Mouse (Mus musculus) midbrain, embryonic 15.5 days (tissue): ENCODE results near the gene Fndc3a. TPM values are rescaled to one million over a fixed set of nuclear protein-coding genes. Genes with fewer than 3 reads are reported as not detected.

ENCODE experiments used
- ATAC-seq: fragments of 200-750 bp; cut with Nextera tagmentation; replicated peaks from 2 replicates; pipeline ENCODE4 v1.8.0; 2017; ENCODE audit warnings: moderate TSS enrichment
- H3K27ac ChIP-seq: fragments of 300-500 bp; sonication (generic); 2 replicates; pipeline ENCODE4 v1.5.1; 2015; ENCODE audit warnings: mild to moderate bottlenecking, inconsistent platforms
- H3K27me3 ChIP-seq: fragments of 300-500 bp; sonication (generic); replicated peaks from 2 replicates; pipeline ENCODE4 v1.6.1; 2015; ENCODE audit warnings: inconsistent platforms
- H3K36me3 ChIP-seq: fragments of 300-500 bp; sonication (generic); replicated peaks from 2 replicates; pipeline ENCODE4 v1.6.1; 2015; ENCODE audit warnings: inconsistent platforms
- H3K4me1 ChIP-seq: fragments of 300-500 bp; sonication (generic); 2 replicates; pipeline ENCODE4 v1.6.1; 2015; ENCODE audit warnings: inconsistent platforms
- H3K4me2 ChIP-seq: fragments of 300-500 bp; sonication (generic); 2 replicates; pipeline ENCODE4 v1.6.1; 2015; ENCODE audit warnings: inconsistent platforms, mild to moderate bottlenecking, moderate library complexity
- H3K4me3 ChIP-seq: fragments of 300-500 bp; sonication (generic); 2 replicates; pipeline ENCODE4 v1.5.1; 2015; ENCODE audit warnings: mild to moderate bottlenecking, inconsistent platforms
- H3K9ac ChIP-seq: fragments of 300-500 bp; sonication (generic); 2 replicates; pipeline ENCODE4 v1.6.1; 2015; ENCODE audit warnings: mild to moderate bottlenecking, inconsistent platforms
- H3K9me3 ChIP-seq: fragments of 300-500 bp; sonication (generic); 2 replicates; pipeline ENCODE4 v1.6.1; 2016; ENCODE audit warnings: inconsistent platforms
- WGBS: fragments of 180-500 bp; shearing (Covaris S2); methylation state at CpG from one replicate; pipeline ENCODE4 v1.1.7; 2015; ENCODE audit warnings: mixed read lengths; 5-methylcytosine and 5-hydroxymethylcytosine counted together
- polyA plus RNA-seq: library from polyadenylated mRNA; unstranded; fragments of >200 nt; fragmentation: Nextera tagmentation; extraction: Ambion mirVana; gene quantifications from 2 replicates; pipeline ENCODE4 v1.2.1, GENCODE M21; 2015

Gene Fndc3a
- polyA plus RNA-seq, 1 experiment from 2014 or later, result 60.7 TPM

GRCm38 (mm10) chr14:72589415-72589814, 120.4 kb downstream of the Fndc3a start:
- no peak for ATAC-seq

DNA sequence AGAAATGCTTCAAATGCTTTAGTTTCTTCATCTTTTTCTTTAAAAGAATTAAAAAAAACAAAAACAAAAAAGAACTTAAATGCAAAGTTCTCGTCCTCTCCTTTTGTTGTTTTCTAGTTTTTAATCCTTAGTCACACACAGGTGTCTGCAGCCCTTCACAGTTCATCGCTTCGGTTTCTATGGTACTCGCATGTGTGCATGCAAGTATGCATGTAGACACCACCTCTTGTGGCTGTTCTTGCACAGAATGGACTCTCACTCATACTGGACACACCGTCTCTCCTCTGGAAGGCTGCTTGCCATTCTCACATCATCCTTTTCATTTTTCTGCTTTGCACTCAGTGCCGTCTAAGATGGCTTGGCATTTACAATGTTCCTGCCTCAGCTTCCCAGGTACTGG, 126.8 kb downstream of the Fndc3a start:
- H3K9me3 ChIP-seq, result no peaks in the 10 kb centered on the region
- no peak overlapping the region for H3K4me2 ChIP-seq
- WGBS, result 25% methylated on average over 6 of the region's 6 CpGs
- no peaks in the 10 kb centered on the region for H3K27me3 ChIP-seq
- H3K27ac ChIP-seq, result no peak overlapping the region
- no peak for ATAC-seq
- peaks cover 3% of the 10 kb centered on the region; the same call in 1 of the 2 replicates for H3K36me3 ChIP-seq
- H3K4me1 ChIP-seq, result no peaks in the 10 kb centered on the region
- no peak overlapping the region for H3K4me3 ChIP-seq
- H3K9ac ChIP-seq, result no peak overlapping the region

More at GRCm38 (mm10) chr14:72589415-72589814, 120.4 kb downstream of the Fndc3a start:
- Histone ChIP-seq H3K9ac (no peak overlapping the region), H3K27me3 (no peaks in the 10 kb centered on the region), H3K4me2 (no peak overlapping the region), H3K27ac (no peak overlapping the region), H3K36me3 (peaks cover 9% of the 10 kb centered on the region), H3K9me3 (no peaks in the 10 kb centered on the region), H3K4me3 (no peak overlapping the region), H3K4me1 (no peaks in the 10 kb centered on the region)
- WGBS, result 98% methylated on average over 4 of the region's 4 CpGs

DNA sequence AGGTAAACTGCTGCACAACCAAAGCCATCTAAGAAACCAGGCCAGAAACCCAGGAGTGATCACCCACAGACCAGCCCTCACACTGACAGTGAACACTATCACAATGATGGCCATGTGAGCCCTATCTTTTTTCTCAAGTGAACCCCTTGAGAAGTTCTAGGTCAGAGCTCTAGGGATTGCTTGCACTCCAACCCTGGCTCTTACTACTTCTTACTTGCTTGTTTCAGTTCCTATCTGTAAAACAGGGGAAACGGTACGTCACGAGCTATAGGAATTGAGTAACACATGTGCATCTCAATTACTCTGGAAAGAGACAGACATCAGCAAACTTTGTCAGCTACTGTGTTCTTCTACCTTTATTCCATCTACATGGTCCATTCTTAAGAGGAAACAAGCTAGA, 128.8 kb downstream of the Fndc3a start:
- H3K4me1 ChIP-seq, result no peaks in the 10 kb centered on the region
- WGBS, result 94% methylated on average over 3 of the region's 3 CpGs
- no peak overlapping the region for H3K27ac ChIP-seq
- no peak overlapping the region for H3K9ac ChIP-seq
- H3K4me2 ChIP-seq, result no peak overlapping the region
- no peak for ATAC-seq
- no peaks in the 10 kb centered on the region for H3K36me3 ChIP-seq
- no peak overlapping the region for H3K4me3 ChIP-seq
- no peaks in the 10 kb centered on the region for H3K27me3 ChIP-seq
- H3K9me3 ChIP-seq, result no peaks in the 10 kb centered on the region

- 93% methylated on average over 3 of the region's 3 CpGs for WGBS
- Histone ChIP-seq H3K27me3 (no peaks in the 10 kb centered on the region), H3K27ac (no peak overlapping the region), H3K9ac (no peak overlapping the region), H3K4me2 (no peak overlapping the region), H3K4me1 (no peaks in the 10 kb centered on the region), H3K9me3 (no peaks in the 10 kb centered on the region), H3K36me3 (peaks cover 3% of the 10 kb centered on the region), H3K4me3 (no peak overlapping the region)
- no peak for ATAC-seq
These were observed 133.5 kb downstream of the Fndc3a start for GRCm38 (mm10) chr14:72576283-72576682.

GRCm38 (mm10) chr14:72563941-72564340, 145.9 kb downstream of the Fndc3a start:
- Histone ChIP-seq H3K9ac (no peak overlapping the region), H3K4me2 (no peak overlapping the region), H3K27ac (no peak overlapping the region), H3K4me1 (no peaks in the 10 kb centered on the region), H3K4me3 (no peak overlapping the region), H3K27me3 (no peaks in the 10 kb centered on the region), H3K36me3 (peaks cover 30% of the 10 kb centered on the region), H3K9me3 (no peaks in the 10 kb centered on the region)
- no peak for ATAC-seq
- 97% methylated on average over 1 of the region's 1 CpGs for WGBS

GRCm38 (mm10) chr14:72558795-72559194, 151.0 kb downstream of the Fndc3a start:
- no peak for ATAC-seq
- H3K27ac ChIP-seq, result no peak overlapping the region
- no peak overlapping the region for H3K4me3 ChIP-seq
- H3K36me3 ChIP-seq, result peaks cover 33% of the 10 kb centered on the region; the same call in 1 of the 2 replicates
- WGBS, result 90% methylated on average over 5 of the region's 5 CpGs
- H3K9me3 ChIP-seq, result no peaks in the 10 kb centered on the region
- H3K4me1 ChIP-seq, result no peaks in the 10 kb centered on the region
- no peaks in the 10 kb centered on the region for H3K27me3 ChIP-seq
- H3K4me2 ChIP-seq, result no peak overlapping the region
- no peak overlapping the region for H3K9ac ChIP-seq

- Histone ChIP-seq H3K9ac (no peak overlapping the region), H3K36me3 (peaks cover 38% of the 10 kb centered on the region), H3K4me3 (no peak overlapping the region), H3K4me2 (no peak overlapping the region), H3K27ac (no peak overlapping the region), H3K9me3 (no peaks in the 10 kb centered on the region), H3K4me1 (no peaks in the 10 kb centered on the region), H3K27me3 (no peaks in the 10 kb centered on the region)
- 94% methylated on average over 1 of the region's 1 CpGs for WGBS
- no peak for ATAC-seq
These were observed 154.0 kb downstream of the Fndc3a start for GRCm38 (mm10) chr14:72555846-72556245.

DNA sequence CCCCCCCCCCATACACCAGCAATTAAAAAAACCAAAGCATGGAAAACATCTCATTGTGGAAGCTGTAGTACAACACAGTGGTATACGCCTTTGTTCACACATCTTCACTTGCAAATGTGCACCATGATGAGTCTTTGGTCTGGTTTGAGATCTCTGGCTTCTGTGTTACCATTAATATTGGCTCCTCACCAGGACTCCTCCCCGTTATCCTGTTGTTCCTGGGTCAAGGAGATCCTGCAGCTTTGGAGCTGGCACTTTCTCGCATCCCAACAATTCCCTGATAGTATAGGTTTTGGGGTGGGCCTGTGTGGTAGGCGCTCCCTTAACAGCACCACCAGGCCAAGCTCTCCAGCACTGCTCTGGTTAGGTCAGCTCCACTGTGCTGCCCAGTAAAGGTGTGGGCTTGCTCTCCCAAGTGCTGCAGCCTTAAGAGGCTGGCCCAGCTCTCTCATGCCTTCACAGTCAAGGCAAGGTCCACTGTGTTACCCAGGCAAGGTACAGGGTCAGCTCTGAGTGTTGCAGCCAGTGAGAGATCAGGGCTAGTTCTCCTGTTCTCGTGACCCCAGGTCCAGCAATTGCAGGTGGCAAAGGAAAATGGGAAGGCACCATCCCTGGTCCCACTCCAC, 173.3 kb downstream of the Fndc3a start:
- H3K4me1 ChIP-seq, result peaks cover 8% of the 10 kb centered on the region
- no peak for ATAC-seq
- 90% methylated on average over 5 of the region's 5 CpGs for WGBS
- no peak overlapping the region for H3K27ac ChIP-seq
- H3K9me3 ChIP-seq, result no peaks in the 10 kb centered on the region
- no peak overlapping the region for H3K4me3 ChIP-seq
- no peak overlapping the region for H3K4me2 ChIP-seq
- peaks cover 2% of the 10 kb centered on the region; the same call in 1 of the 2 replicates for H3K36me3 ChIP-seq
- H3K27me3 ChIP-seq, result no peaks in the 10 kb centered on the region; the same call in 1 of the 2 replicates
- H3K9ac ChIP-seq, result no peak overlapping the region

GRCm38 (mm10) chr14:72533862-72534261, 175.9 kb downstream of the Fndc3a start:
- WGBS, result 88% methylated on average over 7 of the region's 7 CpGs
- ATAC-seq, result no peak
- no peaks in the 10 kb centered on the region for H3K9me3 ChIP-seq
- H3K4me1 ChIP-seq, result peaks cover 8% of the 10 kb centered on the region
- no peaks in the 10 kb centered on the region for H3K36me3 ChIP-seq
- no peak overlapping the region for H3K27ac ChIP-seq
- H3K9ac ChIP-seq, result no peak overlapping the region
- peaks cover 2% of the 10 kb centered on the region; the same call in 1 of the 2 replicates for H3K27me3 ChIP-seq
- H3K4me3 ChIP-seq, result no peak overlapping the region
- no peak overlapping the region for H3K4me2 ChIP-seq

DNA sequence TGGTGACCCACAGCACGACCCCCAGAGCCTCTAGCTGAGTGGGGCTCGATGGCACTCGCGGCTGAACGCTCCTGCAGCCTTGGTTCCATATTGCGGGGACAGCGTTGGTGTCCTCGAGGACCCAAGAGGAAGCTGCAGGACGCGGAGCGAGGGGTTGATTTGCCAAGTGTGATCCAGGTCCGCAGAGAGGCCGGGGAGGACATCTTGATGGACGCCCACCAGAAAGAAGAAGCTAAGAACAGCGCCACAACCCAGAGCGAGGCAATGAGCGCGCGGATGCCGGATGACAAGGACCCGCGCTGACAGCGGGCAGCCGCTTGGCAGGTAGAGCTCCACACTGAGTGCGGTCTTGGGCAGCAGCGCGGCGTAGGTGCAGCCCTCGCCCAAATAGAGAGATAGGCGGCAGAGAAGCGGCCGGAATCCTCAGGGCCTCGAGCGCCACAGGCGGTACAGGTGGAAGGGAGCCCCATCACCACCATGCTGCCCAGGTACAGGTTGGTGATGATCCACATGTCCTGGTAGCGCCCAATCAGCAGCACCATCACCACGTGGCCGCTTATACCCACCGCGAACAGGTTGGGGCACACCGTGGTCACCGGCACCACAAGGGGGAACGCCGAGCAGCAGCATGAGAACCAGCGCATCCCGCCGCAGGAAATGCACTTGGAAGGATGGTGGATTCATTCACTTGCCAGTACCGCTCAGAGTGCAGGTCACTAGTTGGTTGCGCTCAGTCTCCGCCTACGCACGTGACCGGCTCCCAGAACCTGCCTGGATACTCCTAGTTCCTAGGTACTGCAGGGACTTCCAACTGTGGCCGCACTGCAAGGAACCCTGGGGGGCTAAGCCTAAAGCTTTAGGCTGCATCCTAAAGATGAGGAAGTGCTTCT, 177.5 kb downstream of the Fndc3a start:
- WGBS, result 1% methylated on average over 54 of the region's 54 CpGs
- Histone ChIP-seq H3K9me3 (no peaks in the 10 kb centered on the region), H3K4me1 (peaks cover 8% of the 10 kb centered on the region), H3K9ac (peak overlapping the region; percentile 53), H3K36me3 (no peaks in the 10 kb centered on the region), H3K4me2 (peak overlapping the region; percentile 92), H3K27me3 (peaks cover 2% of the 10 kb centered on the region; the same call in 1 of the 2 replicates), H3K27ac (peak overlapping the region; percentile 35), H3K4me3 (peak overlapping the region; percentile 51)
- peak; percentile 95 for ATAC-seq

DNA sequence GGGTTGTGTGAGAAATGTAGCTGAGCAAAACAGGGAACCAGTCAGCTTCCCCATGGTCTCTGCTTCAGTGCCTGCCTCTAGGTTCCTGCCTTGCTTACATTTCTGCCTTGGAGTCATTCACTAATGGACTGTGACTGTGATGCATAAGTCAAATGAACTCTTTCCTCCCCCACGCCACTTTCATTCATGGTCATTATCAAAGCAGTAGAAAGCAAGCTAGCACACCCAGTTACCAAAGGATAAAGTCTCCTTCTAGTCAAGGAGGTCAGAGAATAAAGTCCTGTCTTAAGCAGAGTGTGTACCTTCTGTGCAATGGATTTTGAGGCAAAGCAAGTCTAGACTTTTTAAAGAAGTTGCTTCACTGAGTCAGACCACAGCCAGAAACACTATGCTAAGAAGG, 182.7 kb downstream of the Fndc3a start:
- Histone ChIP-seq H3K4me3 (no peak overlapping the region), H3K27ac (no peak overlapping the region), H3K9ac (no peak overlapping the region), H3K36me3 (no peaks in the 10 kb centered on the region), H3K4me1 (peaks cover 6% of the 10 kb centered on the region), H3K9me3 (no peaks in the 10 kb centered on the region), H3K27me3 (peaks cover 2% of the 10 kb centered on the region; the same call in 1 of the 2 replicates), H3K4me2 (no peak overlapping the region)
- no peak for ATAC-seq
- WGBS, result 74% methylated on average over 1 of the region's 1 CpGs

DNA sequence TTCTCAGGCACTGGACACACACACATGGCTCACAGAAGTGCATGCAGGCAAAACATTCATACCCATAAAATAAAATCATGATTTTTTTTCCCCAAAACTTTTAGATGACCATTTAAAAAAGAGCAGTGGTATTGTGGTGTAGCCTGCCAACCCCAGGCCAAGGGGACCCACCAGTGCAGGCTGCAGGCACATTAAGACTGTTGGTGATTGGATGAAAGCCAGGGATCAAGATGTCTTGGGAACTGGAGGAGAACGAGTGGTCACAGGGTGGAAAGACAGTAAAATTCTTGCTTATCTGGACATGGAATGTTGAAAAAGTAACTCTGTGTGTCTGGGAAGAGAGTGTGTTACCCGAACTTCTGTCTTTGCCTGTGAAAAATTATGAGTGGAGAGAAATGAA, 190.2 kb downstream of the Fndc3a start:
- no peak overlapping the region for H3K4me3 ChIP-seq
- no peak for ATAC-seq
- H3K4me2 ChIP-seq, result no peak overlapping the region
- H3K36me3 ChIP-seq, result no peaks in the 10 kb centered on the region
- no peak overlapping the region for H3K27ac ChIP-seq
- 68% methylated on average over 2 of the region's 2 CpGs for WGBS
- H3K9ac ChIP-seq, result no peak overlapping the region
- no peaks in the 10 kb centered on the region for H3K27me3 ChIP-seq
- H3K9me3 ChIP-seq, result no peaks in the 10 kb centered on the region
- H3K4me1 ChIP-seq, result no peaks in the 10 kb centered on the region
